Mouse (Mus musculus) gastrocnemius, postnatal 10 days (tissue): Measurements from ENCODE around the gene Lin37. TPM values are rescaled to one million over a fixed set of nuclear protein-coding genes. Genes with fewer than 3 reads are reported as not detected.

Source experiments
- DNase-seq: peaks from one replicate; pipeline ENCODE4 v3.0.0; 2021; ENCODE audit warnings: mixed read lengths
- total RNA-seq, 2 experiments: library from RNA; stranded (reverse); gene quantifications; 2 replicates each; pipeline ENCODE4 v1.2.3; 2021

The Lin37 gene
- total RNA-seq, 2 experiments from 2014 or later = 11.0 to 16.3 TPM

DNA sequence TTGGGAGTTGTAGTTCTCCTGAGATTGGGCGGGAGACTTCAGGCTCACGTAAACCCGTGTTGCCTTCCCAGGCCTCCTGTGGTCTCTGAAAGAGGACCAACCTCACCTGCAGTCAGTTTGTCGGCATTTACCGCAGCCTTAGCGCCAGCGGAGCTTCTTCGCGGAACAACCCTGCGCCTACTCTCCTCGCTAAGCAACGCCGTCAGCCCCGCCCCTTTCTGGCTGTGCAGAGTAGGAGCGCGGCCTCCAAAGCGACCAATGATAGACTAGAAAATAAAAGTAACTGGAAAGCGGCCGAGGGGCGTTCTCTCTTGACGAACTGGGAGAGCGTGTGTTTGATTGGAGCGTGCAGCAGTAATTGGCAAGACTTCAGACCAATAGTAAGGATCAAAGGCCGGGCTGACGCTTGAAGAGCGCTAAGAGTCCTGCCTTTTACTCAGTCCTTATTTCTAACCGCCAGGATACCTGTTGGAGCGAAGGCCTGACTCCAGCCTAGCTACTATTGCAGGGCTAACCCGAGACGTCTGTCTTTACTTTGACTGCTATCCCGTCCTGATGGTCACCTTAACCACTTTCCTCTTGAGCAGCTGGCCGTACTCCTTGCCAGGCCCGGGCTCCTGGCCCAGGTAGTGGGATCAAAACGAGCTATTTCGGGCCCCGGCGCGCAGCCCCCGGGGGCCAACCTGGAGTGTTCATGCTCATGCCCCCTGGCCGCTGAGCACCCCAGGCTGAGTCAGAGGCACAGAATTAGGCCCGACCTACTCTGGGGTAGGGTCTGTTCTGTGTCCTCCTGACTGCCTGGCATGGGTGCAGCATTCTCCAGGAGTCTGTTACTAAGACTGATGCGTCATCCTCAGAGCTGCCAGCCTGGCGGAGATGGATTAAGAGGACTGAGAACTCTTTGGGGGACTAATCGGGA is 7.3 kb downstream of the Lin37 start, which contains the start of the genes Hspb6 and Proser3:
Hspb6 (plus strand) TSS at position 77 of the 919 bp plus-strand sequence.
Proser3 (minus strand) TSS at position 198 of the 919 bp plus-strand sequence.
- peak; percentile 95 for DNase-seq

DNA sequence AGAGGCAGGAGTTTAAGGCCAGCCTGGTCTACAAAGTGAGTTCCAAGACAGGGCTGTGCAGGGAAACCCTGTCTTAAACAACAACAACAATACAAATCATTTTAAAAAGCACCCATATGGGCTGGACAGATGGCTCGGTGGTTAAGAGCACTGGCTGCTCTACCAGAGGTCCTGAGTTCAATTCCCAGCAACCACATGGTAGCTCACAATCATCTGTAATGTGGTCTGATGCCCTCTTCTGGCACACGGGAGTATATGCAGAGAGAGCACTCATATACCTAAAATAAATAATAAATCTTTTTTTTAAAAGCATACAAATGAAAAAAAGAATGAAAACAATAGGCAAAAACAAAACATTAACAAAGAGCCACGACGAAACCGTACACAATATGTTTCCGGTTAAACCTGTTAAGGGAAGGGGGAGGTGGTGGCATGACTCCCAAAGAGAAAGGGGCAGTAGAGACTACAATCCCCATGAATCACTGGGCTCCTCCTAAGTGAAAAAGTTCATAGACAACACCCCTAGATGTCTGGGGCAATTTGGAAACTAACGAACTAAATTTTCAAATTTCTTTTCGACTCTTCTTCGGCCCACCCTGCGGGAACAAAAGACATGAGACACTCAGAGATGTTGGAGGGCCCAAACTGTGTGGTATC is 8.1 kb downstream of the Lin37 start:
- DNase-seq = no peak

DNA sequence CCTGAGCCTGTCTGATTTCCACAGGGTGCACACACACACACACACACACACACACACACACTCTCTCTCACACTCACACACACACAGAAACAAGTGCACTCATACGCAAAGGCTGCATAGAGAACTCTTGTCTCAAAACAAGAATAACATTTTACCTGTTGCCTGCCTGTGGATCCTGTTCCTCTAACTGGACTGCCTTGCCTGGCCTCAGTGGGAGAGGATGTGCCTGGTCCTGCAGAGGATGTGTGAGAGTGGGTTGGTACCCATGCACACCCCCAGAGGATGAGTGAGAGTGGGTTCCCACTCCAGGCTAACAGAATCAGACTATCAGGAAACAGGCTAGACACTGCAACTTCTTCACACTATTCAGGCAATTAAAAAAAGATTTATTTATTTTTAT is 9.0 kb downstream of the Lin37 start:
- no peak for DNase-seq

DNA sequence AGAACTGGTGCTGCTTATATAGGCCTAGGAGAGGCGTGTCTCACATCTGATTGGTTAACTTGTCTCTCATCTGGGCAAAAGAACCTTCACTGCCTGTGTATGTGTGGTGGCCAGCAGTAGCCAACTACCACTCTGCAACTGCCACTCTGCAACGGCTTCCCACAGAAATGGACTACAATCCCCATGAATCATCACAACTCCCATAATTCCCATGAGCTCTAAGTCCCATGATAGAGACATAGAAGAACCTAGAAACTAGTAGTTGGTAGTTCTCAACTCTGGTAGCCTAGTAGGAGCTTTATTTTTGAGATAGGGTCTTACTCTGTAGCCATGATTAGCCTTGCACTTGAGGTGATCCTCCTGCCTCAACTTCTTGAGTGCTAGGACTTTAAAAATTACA is 9.8 kb downstream of the Lin37 start:
- no peak for DNase-seq

DNA sequence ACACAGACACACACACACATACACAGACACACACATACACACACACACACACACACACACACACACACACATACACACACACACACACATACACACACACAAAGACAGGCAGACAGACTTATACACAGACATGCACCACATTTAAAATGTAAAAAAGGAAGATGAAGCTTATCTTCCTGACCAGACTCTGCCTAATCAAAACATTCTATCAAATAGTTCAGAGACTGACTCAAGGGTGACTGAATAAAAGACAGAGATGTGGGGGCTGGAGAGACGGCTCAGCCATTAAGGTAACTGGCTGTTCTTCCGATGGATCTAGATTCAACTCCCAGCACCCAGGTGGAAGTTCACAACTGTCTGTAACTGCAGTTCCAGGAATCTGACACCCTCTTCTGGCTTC is 15.3 kb downstream of the Lin37 start:
- no peak for DNase-seq

DNA sequence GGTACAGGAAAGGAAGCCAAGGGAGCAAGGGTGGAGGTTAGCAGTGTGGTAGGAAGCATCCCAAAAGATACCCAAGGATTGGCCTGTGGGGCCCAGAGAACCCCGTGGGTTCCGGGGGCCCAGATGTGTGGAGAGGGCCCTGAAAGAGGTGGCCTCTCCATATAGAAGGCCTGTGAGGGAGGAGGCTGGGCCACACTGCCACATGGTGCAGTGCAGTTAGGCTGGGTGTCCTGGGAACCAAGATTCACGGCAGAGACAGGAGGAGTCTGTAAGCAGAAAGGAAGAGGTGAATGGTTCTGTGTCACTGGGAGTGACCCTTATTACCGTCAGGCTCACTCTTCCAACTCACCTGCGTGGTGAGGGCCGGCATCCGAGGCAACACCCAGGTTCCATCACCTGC is 19.1 kb downstream of the Lin37 start:
- DNase-seq = no peak

DNA sequence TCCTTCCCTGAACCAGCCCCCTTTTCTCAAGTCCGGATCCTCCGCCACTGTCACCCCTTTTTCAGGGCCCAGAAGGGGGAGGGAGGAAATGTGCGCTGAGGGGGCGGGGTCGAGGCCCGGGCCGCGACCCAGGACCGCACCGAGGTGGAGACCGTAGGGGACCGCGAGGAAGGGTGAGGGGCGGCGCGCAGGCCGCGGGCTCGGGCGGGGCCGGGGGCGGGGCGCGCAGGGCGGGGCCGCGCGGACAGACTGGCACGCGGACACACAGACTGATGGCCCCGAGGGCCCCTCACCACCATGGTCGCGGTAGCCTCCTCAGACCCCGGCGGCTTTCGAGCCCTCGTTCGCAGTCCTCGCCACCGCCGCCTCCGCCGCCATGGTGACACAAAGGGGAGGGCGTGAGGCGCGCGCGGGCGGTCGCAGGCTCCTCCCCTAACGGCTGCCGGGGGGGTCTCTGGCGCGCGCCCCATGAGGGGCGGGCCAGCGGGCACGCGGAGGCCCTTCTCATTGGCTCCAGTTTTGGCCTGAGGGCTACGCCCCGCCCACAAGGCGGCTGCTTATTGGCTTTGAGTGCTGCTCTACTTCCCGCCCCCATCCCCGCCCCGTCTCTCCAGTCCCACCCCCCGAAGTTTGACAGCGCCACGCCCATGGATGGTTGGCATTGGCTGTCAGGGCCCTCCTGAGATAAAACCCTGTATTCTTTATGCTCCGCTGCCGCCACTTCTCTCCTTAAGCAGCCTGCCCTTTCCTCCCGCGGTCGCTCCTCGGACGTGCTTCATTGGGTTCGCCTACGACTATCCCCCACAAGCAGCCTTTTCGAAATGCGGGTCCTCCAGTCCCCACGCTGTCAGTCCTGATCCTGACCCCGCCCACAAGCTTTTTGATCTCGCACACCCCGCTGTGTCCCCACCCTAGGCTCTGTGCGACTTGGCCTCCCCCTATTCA is 24.7 kb downstream of the Lin37 start, which contains the start of gene Arhgap33:
Arhgap33 (minus strand) TSS at position 428 of the 945 bp plus-strand sequence.
- DNase-seq = peak; percentile 94

DNA sequence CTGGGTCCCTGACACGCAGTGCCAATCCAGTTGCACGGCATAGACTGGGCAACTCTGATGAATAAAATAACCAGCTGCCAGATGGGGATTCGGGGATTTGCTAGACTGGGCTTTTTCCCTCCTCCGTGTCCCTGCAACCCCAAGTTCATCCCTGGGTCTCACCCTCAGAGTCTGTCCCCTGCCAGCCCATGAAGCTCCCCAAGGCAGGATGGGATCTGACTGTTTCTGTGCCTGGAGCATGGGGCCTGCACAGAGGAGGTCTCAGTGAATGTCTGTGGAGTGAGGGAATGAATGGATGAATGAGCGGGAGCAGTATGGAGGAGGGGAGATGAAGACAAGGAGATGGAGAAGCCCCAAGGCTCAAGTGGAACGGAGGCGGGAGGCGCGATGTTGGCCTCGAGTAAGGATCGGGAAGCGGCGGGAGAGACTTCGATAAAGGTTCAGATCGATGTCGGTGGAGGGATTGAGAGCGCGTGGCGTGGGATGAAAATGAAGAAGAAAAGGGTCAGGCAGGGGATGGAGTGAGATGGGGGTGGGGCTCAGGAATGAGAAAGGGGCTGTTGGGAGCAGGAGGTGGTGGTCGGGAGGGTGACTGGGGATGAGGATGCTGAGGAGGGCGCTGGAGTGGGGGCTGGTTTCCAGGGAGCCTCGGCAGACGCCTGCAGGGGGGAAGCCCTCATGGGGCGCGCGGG is 25.6 kb downstream of the Lin37 start:
- DNase-seq = no peak

DNA sequence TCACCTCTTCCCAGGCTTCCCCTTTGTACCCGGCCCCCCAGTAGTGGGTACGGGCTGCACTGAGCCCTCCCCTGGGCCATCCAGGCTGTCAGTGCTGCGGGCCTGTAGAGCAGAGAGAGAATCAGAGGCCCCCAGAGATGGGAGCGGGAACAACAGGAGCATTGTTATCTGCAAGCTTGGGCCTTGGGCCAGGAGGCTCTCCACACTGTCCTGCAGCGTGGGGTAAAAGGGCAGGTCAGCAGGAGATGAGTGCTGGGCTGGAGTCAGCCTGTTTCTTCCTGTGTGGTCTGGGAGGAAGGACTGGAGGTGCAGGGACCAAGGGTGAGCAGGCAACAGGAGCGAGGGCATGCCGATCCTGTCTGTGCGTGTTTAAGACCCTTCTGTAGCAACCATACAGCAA is 26.7 kb downstream of the Lin37 start:
- no peak for DNase-seq

DNA sequence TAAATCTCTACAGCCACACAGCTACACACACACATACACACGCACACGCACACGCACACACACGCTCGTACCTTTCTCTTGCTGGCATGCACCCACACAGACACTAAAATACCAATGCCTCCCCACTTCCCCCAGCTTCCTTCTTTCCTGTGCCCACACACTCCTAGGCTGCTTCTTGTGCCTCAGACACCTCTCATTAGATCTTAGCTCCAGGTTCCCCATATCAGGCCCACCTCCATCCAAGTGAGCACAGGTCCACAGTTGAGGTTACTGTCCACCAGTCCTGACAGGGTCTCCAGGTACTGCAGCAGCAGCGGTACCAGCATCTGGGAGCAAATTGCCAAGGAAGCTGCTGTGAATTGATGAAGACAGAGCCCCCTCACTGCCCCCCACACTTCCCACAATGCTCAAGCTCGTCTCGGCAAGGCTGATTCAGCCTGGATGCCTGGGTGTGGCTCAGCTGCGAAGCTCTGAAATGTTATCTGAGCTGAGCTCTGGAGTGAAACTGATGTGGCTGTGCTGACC is 28.3 kb downstream of the Lin37 start:
- no peak for DNase-seq

DNA sequence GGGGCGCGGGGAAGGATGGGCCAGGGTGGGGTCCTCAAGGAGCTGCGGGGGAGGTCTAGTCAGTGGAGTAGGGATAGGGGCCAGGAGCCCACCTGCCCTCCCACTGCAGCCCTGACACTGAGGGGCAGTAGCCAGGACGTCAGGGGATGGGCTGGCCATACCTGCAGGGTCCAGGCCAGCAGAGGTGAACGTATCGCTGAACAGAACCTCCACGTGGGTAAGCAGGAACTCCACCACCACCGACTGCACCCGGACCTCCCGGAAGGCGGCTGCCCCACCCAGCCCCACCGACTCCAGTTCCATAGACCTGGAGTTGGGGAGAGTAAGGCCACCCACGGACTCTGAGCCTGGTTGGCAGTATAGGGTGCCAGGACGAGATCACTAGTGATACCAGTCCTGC is 32.7 kb downstream of the Lin37 start:
- no peak for DNase-seq

DNA sequence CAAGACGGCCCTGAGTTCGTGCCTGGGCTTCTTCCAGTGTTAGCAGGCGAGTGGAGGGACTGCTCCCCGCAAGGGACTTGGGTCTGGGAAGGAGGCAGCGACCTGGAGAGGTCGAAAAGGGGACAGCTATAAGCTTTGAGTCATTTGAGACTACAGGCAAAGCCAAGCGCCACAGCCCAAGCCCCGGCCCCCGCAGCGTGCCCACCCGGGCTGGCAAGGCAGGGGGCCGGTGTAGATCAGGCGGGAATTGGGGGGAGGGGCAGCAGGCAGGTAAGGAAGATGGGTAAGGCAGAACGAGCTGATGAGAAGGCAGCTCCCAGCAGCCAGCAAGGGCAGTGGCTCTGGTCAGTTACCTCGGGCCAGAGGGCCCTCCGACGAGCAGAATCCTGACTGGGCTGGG is 33.2 kb downstream of the Lin37 start:
- no peak for DNase-seq

DNA sequence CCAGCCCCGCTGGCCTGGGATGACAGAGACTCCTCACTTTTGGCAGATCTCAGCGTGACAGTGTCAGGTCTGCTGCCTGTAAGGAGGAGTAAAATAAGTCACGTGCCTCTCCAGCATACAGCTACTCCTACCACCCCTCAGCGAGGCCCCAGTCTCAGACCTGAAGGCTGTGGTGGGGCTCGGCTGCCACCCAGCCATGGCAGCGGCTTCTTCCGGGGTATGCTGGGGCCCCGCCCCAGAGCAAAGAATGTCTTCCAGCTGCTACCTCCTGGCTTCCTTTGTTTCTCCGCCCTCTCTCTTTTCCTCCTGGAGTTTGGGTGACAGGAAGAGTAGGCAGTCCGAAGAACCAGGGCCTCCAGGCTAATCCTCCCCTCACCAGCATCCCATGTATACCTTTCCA is 33.7 kb downstream of the Lin37 start:
- DNase-seq = no peak

DNA sequence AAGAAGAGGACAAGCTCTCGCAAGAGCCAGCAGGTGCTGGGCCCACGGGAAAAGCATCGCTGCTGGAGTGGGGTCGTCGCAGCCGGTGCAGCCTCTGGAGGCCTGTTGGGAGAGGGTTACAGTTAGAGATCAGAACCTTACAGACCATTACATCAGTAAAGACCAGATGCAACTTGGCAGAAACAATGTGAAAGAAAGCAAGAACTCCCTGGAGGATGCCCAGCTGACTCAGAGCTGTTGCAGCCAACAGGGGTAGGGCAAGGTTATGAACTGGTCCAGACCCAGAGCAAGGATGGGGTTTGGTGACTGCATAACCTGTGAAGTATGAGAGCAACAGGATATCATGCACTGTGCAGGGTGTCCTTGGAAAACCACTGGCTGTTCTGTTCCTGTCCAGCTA is 35.2 kb downstream of the Lin37 start:
- no peak for DNase-seq

DNA sequence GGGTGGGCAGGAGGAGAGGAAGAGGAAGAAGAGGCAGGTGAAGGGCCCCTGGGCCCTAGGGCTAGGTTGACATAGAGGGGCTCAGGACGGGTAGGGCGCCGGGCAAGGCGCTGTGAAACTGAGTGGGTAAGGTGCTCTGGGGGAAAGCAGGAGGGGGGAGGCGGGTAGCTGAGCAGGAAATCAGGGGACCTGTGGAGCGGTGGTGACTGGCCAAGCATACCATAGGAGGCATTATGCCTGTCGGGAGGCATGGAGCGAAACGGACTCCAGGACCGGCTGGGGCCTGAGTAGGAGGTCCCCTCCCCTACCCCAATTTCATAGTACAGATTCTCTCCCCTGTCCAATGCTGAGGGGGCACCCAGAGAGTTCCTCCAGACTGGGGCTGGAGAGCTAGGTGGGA is 36.8 kb downstream of the Lin37 start:
- no peak for DNase-seq

DNA sequence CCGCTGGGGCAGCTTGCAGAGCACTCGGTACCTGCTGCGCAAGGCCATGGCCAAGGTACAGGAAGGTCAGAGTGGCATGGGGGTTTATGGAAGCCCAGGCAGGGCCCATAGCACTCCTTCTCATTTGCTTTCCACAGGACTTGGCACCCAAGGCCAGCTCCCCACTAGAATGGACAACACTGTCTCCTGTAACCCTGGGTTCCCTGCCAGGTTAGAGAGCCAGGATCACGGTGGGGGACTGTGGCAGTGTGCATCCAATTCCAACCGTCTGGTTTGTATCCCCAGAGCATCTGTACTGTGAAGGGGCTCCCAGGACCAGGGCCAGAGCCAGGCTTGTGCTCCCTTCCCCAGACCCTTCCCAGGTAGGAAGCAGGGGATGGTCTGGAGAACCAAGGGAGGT is 38.8 kb downstream of the Lin37 start:
- DNase-seq = no peak

DNA sequence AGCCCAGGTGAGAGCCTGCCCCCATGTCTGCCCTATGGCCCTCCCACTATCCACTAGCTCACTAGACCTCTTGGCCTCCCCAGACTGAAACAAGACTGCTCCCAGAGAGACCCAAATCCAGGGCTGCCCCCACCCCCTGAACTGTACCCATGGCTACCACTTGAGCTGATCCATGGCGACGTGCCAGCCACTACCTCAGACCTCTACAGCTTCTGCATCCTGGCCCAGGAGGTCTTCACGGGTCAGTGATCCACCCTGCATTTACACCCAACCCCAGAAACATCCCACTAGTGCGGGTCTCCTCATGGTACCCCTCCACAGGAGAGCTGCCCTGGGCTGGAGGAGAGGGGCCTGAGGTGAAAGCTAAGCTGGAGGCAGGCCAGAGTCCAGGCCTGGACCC is 39.2 kb downstream of the Lin37 start:
- DNase-seq = no peak

DNA sequence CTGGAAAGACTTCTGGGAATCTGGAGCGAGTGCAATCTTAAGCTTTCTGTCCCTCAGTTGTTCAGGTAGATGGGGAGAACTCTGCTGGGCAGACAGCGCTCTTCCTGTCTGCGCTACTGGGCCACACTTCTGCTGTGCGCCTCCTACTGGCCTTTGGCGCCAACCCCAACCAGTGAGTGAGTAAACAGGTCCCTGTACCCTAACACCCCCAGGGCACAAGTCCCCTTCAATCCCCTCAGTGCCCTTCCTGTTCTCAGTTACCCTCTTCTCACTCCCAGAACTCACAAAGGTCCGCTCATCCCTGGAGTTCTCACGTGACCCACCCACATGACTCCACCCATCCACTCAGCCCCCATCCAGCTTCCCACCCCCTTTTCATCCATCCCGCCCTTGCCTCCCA is 41.3 kb downstream of the Lin37 start:
- no peak for DNase-seq

DNA sequence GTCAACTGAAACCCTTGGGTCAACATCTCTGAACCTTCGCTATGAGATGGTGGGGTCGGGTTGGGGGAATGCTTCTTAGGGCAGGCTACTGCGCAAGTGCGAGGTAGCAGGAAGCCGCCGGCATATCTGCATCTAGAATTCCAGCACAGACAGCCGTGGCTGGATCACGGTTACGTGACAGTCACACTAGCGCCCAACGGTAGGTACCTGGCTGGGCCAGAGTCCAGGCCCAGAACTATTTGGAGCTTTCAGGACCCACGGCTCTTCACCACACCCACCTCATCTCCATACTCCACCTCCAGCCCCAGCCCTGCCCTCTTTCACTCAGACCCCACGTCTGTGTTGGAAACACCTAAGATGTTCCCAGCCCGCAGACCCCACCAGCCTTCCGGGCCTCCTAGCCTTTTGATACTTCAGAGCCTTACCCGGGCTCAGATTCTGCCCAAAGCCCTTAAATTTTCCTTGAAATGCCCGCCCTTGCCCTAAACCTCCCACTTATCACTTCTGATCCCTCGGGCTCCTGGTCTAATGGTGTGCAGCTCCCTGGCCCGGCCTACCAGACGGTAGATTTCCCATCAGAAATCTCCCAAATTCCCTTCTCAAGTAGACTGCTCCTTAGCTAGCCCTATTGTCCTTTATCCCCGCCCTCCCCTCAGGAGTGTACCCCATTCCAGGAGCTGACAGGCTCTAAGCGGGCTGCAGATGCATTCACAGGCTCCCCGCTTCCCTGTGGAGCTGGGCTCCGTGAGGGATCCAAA is 44.5 kb downstream of the Lin37 start:
- no peak for DNase-seq

DNA sequence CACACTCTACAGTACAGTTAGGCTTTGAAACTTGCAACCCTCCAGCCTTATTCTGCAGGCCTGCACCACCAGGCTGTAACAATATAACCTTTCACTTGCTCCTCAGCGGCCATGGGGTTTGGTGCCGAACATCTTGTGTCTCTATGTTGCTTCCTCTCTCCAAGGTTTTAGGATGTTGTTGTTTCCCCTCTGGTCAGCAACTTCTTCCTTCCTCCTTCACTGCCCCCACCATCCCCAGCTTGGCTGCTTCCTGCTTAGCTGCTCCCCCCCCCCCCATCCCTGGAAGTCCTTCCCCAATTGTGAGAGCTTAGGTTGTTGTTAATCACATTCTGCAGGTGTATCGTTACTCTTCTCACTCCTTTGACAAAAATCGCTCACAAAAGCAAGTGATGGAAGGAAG is 51.6 kb downstream of the Lin37 start:
- no peak for DNase-seq
